ENCODE assay signal across 16 mouse cellular contexts in the genomic region with DNA sequence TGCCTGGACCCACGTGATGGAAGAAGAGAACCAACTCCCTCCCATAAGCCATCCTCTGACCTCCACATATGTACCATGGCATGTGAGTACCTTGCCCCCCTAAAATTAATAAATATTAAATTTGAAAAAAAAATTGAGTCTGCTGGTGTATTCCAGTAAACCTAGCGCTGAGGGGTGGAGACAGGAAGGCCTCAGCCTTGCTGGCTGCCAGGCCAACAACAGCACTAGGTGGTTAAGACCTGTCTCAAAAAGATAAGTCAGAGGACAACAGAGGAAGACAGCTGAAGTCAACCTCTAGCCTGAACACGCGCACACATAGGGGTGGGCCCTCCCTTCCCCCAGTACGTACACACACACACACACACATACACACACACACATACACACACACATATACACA. TPM values are rescaled to one million over a fixed set of nuclear protein-coding genes. Genes with fewer than 3 reads are reported as not detected.
DNase-seq lines count a peak whose midpoint lies in the region; ATAC-seq and TF ChIP-seq lines count a peak whose summit lies in the region.
"Had no signal": no experiment of that assay in that cellular context is flagged by ENCODE, and none has a peak within 500 bp of the region (broad histone marks: within the 10 kb centered on the region; RNA-seq: fewer than 3 reads in every experiment).

No protein-coding gene starts in this region.

- WGBS in intestine, embryonic 15.5 days: 86% methylated on average over 5 of the region's 5 CpGs
- 92% methylated on average over 5 of the region's 5 CpGs for WGBS in intestine, postnatal 0 days
- 96% methylated on average over 4 of the region's 5 CpGs for WGBS in hindbrain, embryonic 14.5 days

- H3K27me3 ChIP-seq in intestine, embryonic 15.5 days (replicated peaks): no peaks in the 10 kb centered on the region
- H3K27me3 ChIP-seq in intestine, postnatal 0 days (replicated peaks; ENCODE audit: control insufficient read depth, insufficient read depth, low read length): no peaks in the 10 kb centered on the region
- H3K27me3 ChIP-seq in hindbrain, embryonic 14.5 days (ENCODE audit: control insufficient read depth, insufficient read depth, low read length): no peaks in the 10 kb centered on the region
- H3K27me3 ChIP-seq: embryonic facial prominence, embryonic 12.5 days; limb, embryonic 15.5 days; neural tube, embryonic 12.5 days had no signal

- no peak overlapping the region for H3K27ac ChIP-seq in intestine, embryonic 15.5 days
- H3K27ac ChIP-seq in intestine, postnatal 0 days (ENCODE audit: low read depth, low read length): no peak overlapping the region
- no peak overlapping the region for H3K27ac ChIP-seq in hindbrain, embryonic 14.5 days
- H3K27ac ChIP-seq: embryonic facial prominence, embryonic 12.5 days; hindbrain, embryonic 10.5 days; limb, embryonic 15.5 days; midbrain, embryonic 10.5 days; neural tube, embryonic 12.5 days had no signal

- no peak overlapping the region for H3K9ac ChIP-seq in intestine, embryonic 15.5 days
- no peak overlapping the region for H3K9ac ChIP-seq in intestine, postnatal 0 days (ENCODE audit: low read depth, low read length)
- no peak overlapping the region for H3K9ac ChIP-seq in hindbrain, embryonic 14.5 days
- H3K9ac ChIP-seq: embryonic facial prominence, embryonic 12.5 days; limb, embryonic 15.5 days; neural tube, embryonic 12.5 days had no signal

- peak; percentile 36 for DNase-seq in MEL-GATA-1-ER (ENCODE audit: extremely low read depth, low read depth)
- peak; percentile 81 for DNase-seq in liver
- no peak for DNase-seq in lung, adult 18-20 months
- DNase-seq in hindbrain, embryonic 14.5 days (ENCODE audit: low spot score): no peak
- DNase-seq: adrenal gland, adult 8-10 months; cerebellum, adult 11-12 months; lung, postnatal 14 days; spleen, adult 18-20 months had no signal

- no peaks in the 10 kb centered on the region for H3K9me3 ChIP-seq in intestine, embryonic 15.5 days
- no peaks in the 10 kb centered on the region for H3K9me3 ChIP-seq in intestine, postnatal 0 days (ENCODE audit: control insufficient read depth)
- H3K9me3 ChIP-seq in hindbrain, embryonic 14.5 days (ENCODE audit: control insufficient read depth, low read length): no peaks in the 10 kb centered on the region
- H3K9me3 ChIP-seq: embryonic facial prominence, embryonic 12.5 days; hindbrain, embryonic 10.5 days; limb, embryonic 15.5 days; midbrain, embryonic 10.5 days; neural tube, embryonic 12.5 days had no signal

- H3K4me2 ChIP-seq in intestine, embryonic 15.5 days (replicated peaks): no peak overlapping the region
- no peak overlapping the region for H3K4me2 ChIP-seq in intestine, postnatal 0 days (replicated peaks; ENCODE audit: low read depth)
- H3K4me2 ChIP-seq in hindbrain, embryonic 14.5 days (replicated peaks): no peak overlapping the region
- H3K4me2 ChIP-seq: embryonic facial prominence, embryonic 12.5 days; limb, embryonic 15.5 days; neural tube, embryonic 12.5 days had no signal

- ATAC-seq in intestine, embryonic 15.5 days: peak; percentile 65; the same call in 1 of the 2 replicates
- ATAC-seq in intestine, postnatal 0 days: no peak
- ATAC-seq in megakaryocyte, adult 5-6 weeks (ENCODE audit: poor library complexity, severe bottlenecking): peak; percentile 21; the same call in 1 of the 2 replicates
- no peak for ATAC-seq in hindbrain, embryonic 14.5 days (ENCODE audit: low FRiP score)

- TF ChIP-seq CTCF in intestine, postnatal 0 days (IDR thresholded peaks at IDR 0.05; ENCODE audit: low read depth): no peak

- H3K4me1 ChIP-seq in intestine, embryonic 15.5 days (replicated peaks): no peaks in the 10 kb centered on the region
- H3K4me1 ChIP-seq in intestine, postnatal 0 days (replicated peaks; ENCODE audit: control insufficient read depth, insufficient read depth, low read length): no peaks in the 10 kb centered on the region
- H3K4me1 ChIP-seq in hindbrain, embryonic 14.5 days (replicated peaks; ENCODE audit: control insufficient read depth, insufficient read depth, low read length): no peaks in the 10 kb centered on the region
- H3K4me1 ChIP-seq: embryonic facial prominence, embryonic 12.5 days; hindbrain, embryonic 10.5 days; limb, embryonic 15.5 days; midbrain, embryonic 10.5 days; neural tube, embryonic 12.5 days had no signal

- H3K4me3 ChIP-seq in intestine, embryonic 15.5 days (replicated peaks): no peak overlapping the region
- no peak overlapping the region for H3K4me3 ChIP-seq in intestine, postnatal 0 days (ENCODE audit: low read depth, low read length)
- H3K4me3 ChIP-seq in hindbrain, embryonic 14.5 days (replicated peaks; ENCODE audit: low read length): no peak overlapping the region
- H3K4me3 ChIP-seq: embryonic facial prominence, embryonic 12.5 days; hindbrain, embryonic 10.5 days; limb, embryonic 15.5 days; midbrain, embryonic 10.5 days; neural tube, embryonic 12.5 days had no signal

- peaks cover under 1% of the 10 kb centered on the region; the same call in 1 of the 2 replicates for H3K36me3 ChIP-seq in intestine, embryonic 15.5 days
- H3K36me3 ChIP-seq in intestine, postnatal 0 days (ENCODE audit: control insufficient read depth, insufficient read depth): peaks cover 18% of the 10 kb centered on the region
- H3K36me3 ChIP-seq in hindbrain, embryonic 14.5 days (replicated peaks; ENCODE audit: control insufficient read depth, insufficient read depth): peaks cover 33% of the 10 kb centered on the region

RNA-seq across cellular contexts. Expression of gene Slc20a1, which starts 16.2 kb away (rescaled TPM):
- 33.6 and 35.4 TPM in 2 replicates for polyA plus RNA-seq in intestine, embryonic 15.5 days (2015; fragmentation: Nextera tagmentation; extraction: Ambion mirVana)
- polyA plus RNA-seq in intestine, postnatal 0 days (2015; fragmentation: Nextera tagmentation; extraction: Ambion mirVana): 14.4 and 16.0 TPM in 2 replicates
- total RNA-seq in megakaryocyte, adult 5-6 weeks (2015): 18.7 and 22.8 TPM in 2 replicates
- total RNA-seq in megakaryocyte, adult 5-6 weeks (2017): 52.4 and 70.8 TPM in 2 replicates
- polyA plus RNA-seq in hindbrain, embryonic 14.5 days (2014; fragmentation: Nextera tagmentation; extraction: Ambion mirVana): 50.7 and 56.3 TPM in 2 replicates

Comparison
In these comparisons a context has a peak if more than half of its experiments do, and no peak if none do; other contexts are left out.
1. ATAC-seq: peak in intestine, embryonic 15.5 days (single experiment) and megakaryocyte, adult 5-6 weeks (single experiment); none in intestine, postnatal 0 days (single experiment) and hindbrain, embryonic 14.5 days (single experiment).
2. DNase-seq: peak in MEL-GATA-1-ER (single experiment) and liver (single experiment); none in lung, adult 18-20 months (0 of 2) and hindbrain, embryonic 14.5 days (single experiment).